Mouse (Mus musculus): ENCODE measurements around the gene Pih1d1. TPM values are rescaled to one million over a fixed set of nuclear protein-coding genes. Genes with fewer than 3 reads are reported as not detected.
"Not testable (repeated sequence)": the region's sequence is repeated elsewhere in the genome, so short reads cannot be mapped to it uniquely, and the experiment has no call there.

Gene Pih1d1
- polyA plus RNA-seq, 1 experiment from 2014 or later: 68.2 TPM

GRCm38 (mm10) chr7:45148534-45149098 is 5.5 kb upstream of the Pih1d1 start:
- ATAC-seq: no peak
- no peaks in the 10 kb centered on the region for H3K27me3 ChIP-seq
- ChIA-PET POLR2A (interaction anchor here (0.5 kb wide), 1 partner anchor 174 kb away, joined by 3 read pairs; no protein-coding TSS in a partner anchor), CTCF (no interaction called here)
- DNase-seq (ENCODE audit: low read depth, low spot score): no peak
- in situ Hi-C loops (cut with MboI; ENCODE audit: low pct_unique_long_range_greater_than_20kb): no loop called here
- no peak for TF ChIP-seq CTCF (IDR thresholded peaks at IDR 0.05)

- in situ Hi-C loops (cut with MboI; ENCODE audit: low pct_unique_long_range_greater_than_20kb): no loop called here
- ATAC-seq (no peak), DNase-seq (ENCODE audit: low read depth, low spot score) (no peak)
- POLR2A ChIA-PET: interaction anchor here (1.1 kb wide), 1 partner anchor 22 kb away, joined by 4 read pairs; no protein-coding TSS in a partner anchor
- no peak for TF ChIP-seq CTCF (IDR thresholded peaks at IDR 0.05)
- CTCF ChIA-PET: no interaction called here
- H3K27me3 ChIP-seq: no peaks in the 10 kb centered on the region
Observed at GRCm38 (mm10) chr7:45149545-45149944, 4.6 kb upstream of the Pih1d1 start.

- ChIA-PET POLR2A (interaction anchor here (0.7 to 1.1 kb wide), 2 partner anchors 23 to 203 kb away, joined by 4 read pairs; no protein-coding TSS in a partner anchor), CTCF (no interaction called here)
- H3K27me3 ChIP-seq: no peaks in the 10 kb centered on the region
- no peak for TF ChIP-seq CTCF (IDR thresholded peaks at IDR 0.05)
- in situ Hi-C loops (cut with MboI; ENCODE audit: low pct_unique_long_range_greater_than_20kb): no loop called here
- no peak for DNase-seq (ENCODE audit: low read depth, low spot score)
- ATAC-seq: no peak
Observed at GRCm38 (mm10) chr7:45150321-45150720, 3.8 kb upstream of the Pih1d1 start.

GRCm38 (mm10) chr7:45151303-45151702 is 2.8 kb upstream of the Pih1d1 start:
- POLR2A ChIA-PET: no interaction called here
- ATAC-seq (no peak), DNase-seq (ENCODE audit: low read depth, low spot score) (no peak)
- TF ChIP-seq CTCF (IDR thresholded peaks at IDR 0.05): no peak
- CTCF ChIA-PET: interaction anchor here (1.1 kb wide), 1 partner anchor 13 kb away, joined by 4 read pairs; no protein-coding TSS in a partner anchor
- in situ Hi-C loops (cut with MboI; ENCODE audit: low pct_unique_long_range_greater_than_20kb): no loop called here
- no peaks in the 10 kb centered on the region for H3K27me3 ChIP-seq

GRCm38 (mm10) chr7:45153052-45153451 is 1.1 kb upstream of the Pih1d1 start:
- POLR2A ChIA-PET; in situ Hi-C loops (cut with MboI; ENCODE audit: low pct_unique_long_range_greater_than_20kb); ATAC-seq; H3K27me3 ChIP-seq; DNase-seq (ENCODE audit: low read depth, low spot score): not testable (repeated sequence)
- CTCF ChIA-PET: interaction anchor here (2.7 kb wide), 1 partner anchor 16 kb away, joined by 10 read pairs; the partner anchor contains the start of genes Flt3l and Gm45713

GRCm38 (mm10) chr7:45153586-45153985 is 517 bp upstream of the Pih1d1 start:
- ChIA-PET CTCF (interaction anchor here (2.7 kb wide), 1 partner anchor 16 kb away, joined by 10 read pairs; the partner anchor contains the start of genes Flt3l and Gm45713), POLR2A (no interaction called here)
- no peak for TF ChIP-seq CTCF (IDR thresholded peaks at IDR 0.05)
- DNase-seq (ENCODE audit: low read depth, low spot score) (no peak), ATAC-seq (no peak)
- in situ Hi-C loops (cut with MboI; ENCODE audit: low pct_unique_long_range_greater_than_20kb): no loop called here
- no peaks in the 10 kb centered on the region for H3K27me3 ChIP-seq

GRCm38 (mm10) chr7:45154993-45155514 is 951 bp downstream of the Pih1d1 start:
- POLR2A ChIA-PET: interaction anchor here (0.6 to 0.7 kb wide), 2 partner anchors 11 to 50 kb away, joined by 3 read pairs; partner anchors contain the start of gene Ccdc155
- no peaks in the 10 kb centered on the region for H3K27me3 ChIP-seq
- no peak for ATAC-seq
- CTCF ChIA-PET: interaction anchor here (0.6 to 2.7 kb wide), 5 partner anchors 8 to 146 kb away, joined by 3 to 10 read pairs (median 3); partner anchors contain the start of genes Flt3l, Gm45713 and Slc17a7
- in situ Hi-C loops (cut with MboI; ENCODE audit: low pct_unique_long_range_greater_than_20kb): no loop called here
- TF ChIP-seq CTCF (IDR thresholded peaks at IDR 0.05): no peak
- no peak for DNase-seq (ENCODE audit: low read depth, low spot score)

- ATAC-seq (no peak), DNase-seq (ENCODE audit: low read depth, low spot score) (no peak)
- no peaks in the 10 kb centered on the region for H3K27me3 ChIP-seq
- CTCF ChIA-PET: interaction anchor here (0.6 to 1.6 kb wide), 3 partner anchors 7 to 145 kb away, joined by 3 to 5 read pairs (median 3); partner anchors contain the start of gene Slc17a7
- POLR2A ChIA-PET: interaction anchor here (0.6 kb wide), 1 partner anchor 49 kb away, joined by 3 read pairs; the partner anchor contains the start of gene Ccdc155
- TF ChIP-seq CTCF (IDR thresholded peaks at IDR 0.05): no peak
- in situ Hi-C loops (cut with MboI; ENCODE audit: low pct_unique_long_range_greater_than_20kb): no loop called here
Observed at GRCm38 (mm10) chr7:45155590-45155989, 1.5 kb downstream of the Pih1d1 start.

GRCm38 (mm10) chr7:45156206-45156605 is 2.1 kb downstream of the Pih1d1 start:
- ATAC-seq (no peak), DNase-seq (ENCODE audit: low read depth, low spot score) (no peak)
- CTCF ChIA-PET: no interaction called here
- TF ChIP-seq CTCF (IDR thresholded peaks at IDR 0.05): no peak
- H3K27me3 ChIP-seq: no peaks in the 10 kb centered on the region
- POLR2A ChIA-PET: no interaction called here
- in situ Hi-C loops (cut with MboI; ENCODE audit: low pct_unique_long_range_greater_than_20kb): no loop called here

- no peak for TF ChIP-seq CTCF (IDR thresholded peaks at IDR 0.05)
- DNase-seq (ENCODE audit: low read depth, low spot score) (no peak), ATAC-seq (no peak)
- ChIA-PET CTCF (interaction anchor here (1.3 kb wide), 1 partner anchor 41 kb away, joined by 4 read pairs; no protein-coding TSS in a partner anchor), POLR2A (no interaction called here)
- in situ Hi-C loops (cut with MboI; ENCODE audit: low pct_unique_long_range_greater_than_20kb): no loop called here
- H3K27me3 ChIP-seq: no peaks in the 10 kb centered on the region
Observed at GRCm38 (mm10) chr7:45157459-45157858, 3.4 kb downstream of the Pih1d1 start.

- DNase-seq (ENCODE audit: low read depth, low spot score) (no peak), ATAC-seq (no peak)
- peaks cover 6% of the 10 kb centered on the region for H3K27me3 ChIP-seq
- CTCF ChIA-PET: no interaction called here
- in situ Hi-C loops (cut with MboI; ENCODE audit: low pct_unique_long_range_greater_than_20kb): no loop called here
- POLR2A ChIA-PET: no interaction called here
- TF ChIP-seq CTCF (IDR thresholded peaks at IDR 0.05): no peak
Observed at GRCm38 (mm10) chr7:45158991-45159390, 4.9 kb downstream of the Pih1d1 start.

All from Patski (cell line).